Mouse (Mus musculus) hindbrain, embryonic 15.5 days (tissue): Measurements from ENCODE around the gene Vcam1. TPM values are rescaled to one million over a fixed set of nuclear protein-coding genes. Genes with fewer than 3 reads are reported as not detected.

ENCODE experiments used
- ATAC-seq: fragments of 200-750 bp; cut with Nextera tagmentation; 2 replicates; pipeline ENCODE4 v1.8.0; 2017; ENCODE audit warnings: low read depth, moderate number of reproducible peaks, moderate TSS enrichment; ENCODE audit not compliant: low FRiP score
- H3K27ac ChIP-seq: fragments of 300-500 bp; sonication (generic); replicated peaks from 2 replicates; pipeline ENCODE4 v1.5.1; 2015; ENCODE audit warnings: mild to moderate bottlenecking, inconsistent platforms
- H3K27me3 ChIP-seq: fragments of 300-500 bp; sonication (generic); 2 replicates; pipeline ENCODE4 v1.6.1; 2015; ENCODE audit warnings: control low read depth, inconsistent platforms
- H3K36me3 ChIP-seq: fragments of 300-500 bp; sonication (generic); 2 replicates; pipeline ENCODE4 v1.6.1; 2015; ENCODE audit warnings: control low read depth, inconsistent platforms
- H3K4me1 ChIP-seq: fragments of 300-500 bp; sonication (generic); replicated peaks from 2 replicates; pipeline ENCODE4 v1.6.1; 2015; ENCODE audit warnings: control low read depth, inconsistent platforms
- H3K4me2 ChIP-seq: fragments of 300-500 bp; sonication (generic); 2 replicates; pipeline ENCODE4 v1.6.1; 2015; ENCODE audit warnings: moderate library complexity, mild to moderate bottlenecking, inconsistent platforms
- H3K4me3 ChIP-seq: fragments of 300-500 bp; sonication (generic); 2 replicates; pipeline ENCODE4 v1.5.1; 2015; ENCODE audit warnings: mild to moderate bottlenecking, inconsistent platforms
- H3K9ac ChIP-seq: fragments of 300-500 bp; sonication (generic); 2 replicates; pipeline ENCODE4 v1.6.1; 2015; ENCODE audit warnings: inconsistent platforms
- H3K9me3 ChIP-seq: fragments of 300-500 bp; sonication (generic); 2 replicates; pipeline ENCODE4 v1.6.1; 2016; ENCODE audit warnings: control low read depth, inconsistent platforms
- WGBS: fragments of 180-500 bp; shearing (Covaris S2); methylation state at CpG from one replicate; pipeline ENCODE4 v1.1.7; 2015; 5-methylcytosine and 5-hydroxymethylcytosine counted together
- polyA plus RNA-seq: library from polyadenylated mRNA; unstranded; fragments of >200 nt; fragmentation: Nextera tagmentation; extraction: Ambion mirVana; gene quantifications from 2 replicates; pipeline ENCODE4 v1.2.1, GENCODE M21; 2015

The Vcam1 gene
- polyA plus RNA-seq, 1 experiment from 2014 or later: 36.2 TPM

DNA sequence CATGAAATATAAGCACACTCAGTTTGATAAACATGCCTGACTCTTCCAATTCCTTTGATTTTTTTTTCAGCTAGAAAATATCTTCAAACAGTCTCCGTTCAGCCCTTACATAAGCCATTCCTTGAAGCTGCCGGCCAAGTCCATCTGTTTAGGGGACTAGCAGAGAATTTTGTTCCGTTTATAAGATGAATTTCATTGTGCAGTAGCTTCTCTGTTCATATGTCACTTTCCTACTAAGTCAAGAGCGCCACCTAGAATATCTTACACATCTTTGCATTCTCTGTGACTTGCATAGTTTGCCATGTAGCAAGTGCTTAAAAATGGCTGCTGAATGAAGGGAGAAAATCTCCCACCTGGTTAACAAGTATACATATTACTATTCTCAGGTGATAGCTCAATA, 51.0 kb downstream of the Vcam1 start:
- ATAC-seq: no peak
- Histone ChIP-seq H3K9me3 (no peaks in the 10 kb centered on the region), H3K4me1 (no peaks in the 10 kb centered on the region), H3K36me3 (no peaks in the 10 kb centered on the region), H3K4me3 (no peak overlapping the region), H3K27ac (no peak overlapping the region), H3K4me2 (no peak overlapping the region), H3K27me3 (no peaks in the 10 kb centered on the region), H3K9ac (no peak overlapping the region)
- WGBS: 82% methylated on average over 4 of the region's 4 CpGs

DNA sequence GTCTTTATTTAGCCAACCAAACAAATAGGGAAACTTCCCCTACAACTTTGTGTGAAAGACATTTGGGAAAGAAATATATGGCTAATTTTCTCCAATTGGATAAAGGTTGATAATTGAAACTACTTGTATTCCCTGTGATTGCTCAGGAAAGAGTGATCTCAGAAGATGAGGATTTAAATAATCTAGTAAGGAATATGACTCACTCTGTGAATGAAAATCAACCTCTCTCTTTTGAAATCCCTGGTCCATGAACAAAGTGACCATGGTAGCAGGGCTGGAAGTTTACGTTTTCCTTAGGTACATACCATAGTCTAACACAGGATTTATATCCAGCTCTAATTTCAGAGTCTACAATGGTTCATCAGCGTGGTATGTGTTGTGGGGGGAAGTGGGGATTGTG, 52.7 kb downstream of the Vcam1 start:
- H3K4me3 ChIP-seq: no peak overlapping the region
- H3K27me3 ChIP-seq: no peaks in the 10 kb centered on the region
- no peaks in the 10 kb centered on the region for H3K36me3 ChIP-seq
- no peak for ATAC-seq
- WGBS: 80% methylated on average over 2 of the region's 2 CpGs
- no peaks in the 10 kb centered on the region for H3K9me3 ChIP-seq
- H3K4me2 ChIP-seq: no peak overlapping the region
- no peaks in the 10 kb centered on the region for H3K4me1 ChIP-seq
- no peak overlapping the region for H3K9ac ChIP-seq
- no peak overlapping the region for H3K27ac ChIP-seq

- no peak for ATAC-seq
- Histone ChIP-seq H3K9ac (no peak overlapping the region), H3K36me3 (no peaks in the 10 kb centered on the region), H3K9me3 (no peaks in the 10 kb centered on the region), H3K27me3 (no peaks in the 10 kb centered on the region), H3K27ac (no peak overlapping the region), H3K4me2 (no peak overlapping the region), H3K4me1 (no peaks in the 10 kb centered on the region), H3K4me3 (no peak overlapping the region)
- 85% methylated on average over 2 of the region's 2 CpGs for WGBS
Observed at GRCm38 (mm10) chr3:116072584-116072983, 56.9 kb downstream of the Vcam1 start.

DNA sequence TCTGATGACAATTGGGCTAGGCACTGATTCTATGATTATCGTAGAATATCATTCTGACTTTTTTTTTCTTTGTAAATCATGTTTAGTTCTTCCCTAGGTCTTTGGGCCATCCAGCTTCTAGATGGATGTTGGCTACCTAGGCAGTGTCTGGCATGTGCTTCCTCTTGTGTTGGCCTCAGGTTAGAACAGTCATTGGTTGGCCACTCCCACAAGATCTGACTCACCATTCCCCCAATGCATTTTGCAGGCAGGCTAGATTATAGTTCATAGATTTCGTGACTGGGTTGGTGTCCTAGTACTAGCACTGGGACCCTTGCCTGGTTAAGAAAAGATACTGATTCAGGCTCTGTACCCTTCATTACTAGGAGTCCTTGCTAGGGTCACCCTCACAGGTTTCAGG, 67.3 kb downstream of the Vcam1 start:
- Histone ChIP-seq H3K4me2 (no peak overlapping the region), H3K4me1 (no peaks in the 10 kb centered on the region; the same call in 1 of the 2 replicates), H3K27ac (no peak overlapping the region), H3K9me3 (no peaks in the 10 kb centered on the region), H3K36me3 (no peaks in the 10 kb centered on the region), H3K27me3 (no peaks in the 10 kb centered on the region), H3K4me3 (no peak overlapping the region), H3K9ac (no peak overlapping the region)
- WGBS: 90% methylated on average over 2 of the region's 2 CpGs
- no peak for ATAC-seq

DNA sequence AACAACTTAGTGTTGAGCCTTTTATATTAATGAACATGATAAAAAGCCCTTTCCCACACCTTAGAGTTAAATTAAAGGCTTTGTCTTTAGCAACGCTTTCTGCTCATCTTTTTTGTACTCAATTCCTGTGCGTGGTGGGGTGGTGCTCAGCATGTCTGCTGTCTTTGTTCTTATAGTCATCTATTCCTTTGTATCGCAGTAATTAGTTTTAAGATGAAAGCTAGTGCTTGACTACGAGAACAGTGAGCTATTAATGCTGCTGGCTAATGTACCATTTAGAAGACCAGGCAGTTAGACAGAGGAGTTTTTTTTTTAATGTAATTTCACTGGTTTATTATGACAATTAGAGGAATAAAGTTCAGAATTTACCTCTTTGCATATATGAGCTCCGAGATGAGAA, 69.2 kb downstream of the Vcam1 start:
- H3K27me3 ChIP-seq: no peaks in the 10 kb centered on the region
- no peaks in the 10 kb centered on the region for H3K36me3 ChIP-seq
- H3K27ac ChIP-seq: 0 out of 2 replicates have a peak overlapping the region, but pooled peaks have one; percentile 18
- H3K4me3 ChIP-seq: no peak overlapping the region
- H3K4me1 ChIP-seq: no peaks in the 10 kb centered on the region; the same call in 1 of the 2 replicates
- no peak for ATAC-seq
- no peak overlapping the region for H3K4me2 ChIP-seq
- no peak overlapping the region for H3K9ac ChIP-seq
- 40% methylated on average over 5 of the region's 5 CpGs for WGBS
- no peaks in the 10 kb centered on the region for H3K9me3 ChIP-seq

Other genes with a start within 250 kb of the Vcam1 start
- gene Dph5, start 241.9 kb downstream of the Vcam1 start, polyA plus RNA-seq: 23.5 and 24.3 TPM in 2 replicates
- gene Slc30a7, start 122.3 kb downstream of the Vcam1 start, polyA plus RNA-seq: 16.7 and 21.0 TPM in 2 replicates
- gene Extl2, start 122.2 kb downstream of the Vcam1 start, polyA plus RNA-seq: 35.1 and 35.6 TPM in 2 replicates
- 6.3 and 6.4 TPM in 2 replicates for gene Gpr88, start 123.8 kb upstream of the Vcam1 start, polyA plus RNA-seq